Mouse (Mus musculus): ENCODE data around the gene Rnf157.

- TF ChIP-seq CTCF (IDR thresholded peaks at IDR 0.05; ENCODE audit: insufficient read depth, low read depth, low read length) = no peak
- no peak for TF ChIP-seq POLR2A (IDR thresholded peaks at IDR 0.05; ENCODE audit: insufficient read depth, low read depth, low read length)
Observed at GRCm38 (mm10) chr11:116413631-116414022, 795 bp upstream of the Rnf157 start.

Data from olfactory bulb, adult 2 months (tissue).